Mouse (Mus musculus) kidney, adult 18-20 months (tissue): ENCODE results near the gene Tas1r3.

Experiments
- DNase-seq: peaks from one replicate; pipeline ENCODE4 v3.0.0; 2021

Tas1r3 gene

GRCm38 (mm10) chr4:155886330-155886729, 23.2 kb upstream of the Tas1r3 start:
- no peak for DNase-seq

GRCm38 (mm10) chr4:155883587-155883986, 20.4 kb upstream of the Tas1r3 start:
- no peak for DNase-seq

- DNase-seq = no peak
Observed at GRCm38 (mm10) chr4:155871404-155871803, 8.2 kb upstream of the Tas1r3 start.

- DNase-seq = peak; percentile 96
Observed at GRCm38 (mm10) chr4:155869317-155870033, 6.3 kb upstream of the Tas1r3 start, which contains the start of the genes Cptp and Ints11. TSS of gene Cptp (minus strand) at chr4:155869440. TSS of gene Ints11 (plus strand) at chr4:155869546.

- DNase-seq = peak; percentile 49
Observed at GRCm38 (mm10) chr4:155868614-155869298, 5.6 kb upstream of the Tas1r3 start.

- DNase-seq = no peak
Observed at GRCm38 (mm10) chr4:155861787-155862186, 1.4 kb downstream of the Tas1r3 start.

GRCm38 (mm10) chr4:155859318-155859717, 3.8 kb downstream of the Tas1r3 start:
- no peak for DNase-seq

- no peak for DNase-seq
Observed at GRCm38 (mm10) chr4:155856881-155857280, 6.3 kb downstream of the Tas1r3 start.

GRCm38 (mm10) chr4:155856071-155856470, 7.1 kb downstream of the Tas1r3 start:
- no peak for DNase-seq

- DNase-seq = no peak
Observed at GRCm38 (mm10) chr4:155854991-155855390, 8.2 kb downstream of the Tas1r3 start.

- DNase-seq = no peak
Observed at GRCm38 (mm10) chr4:155853421-155853820, 9.7 kb downstream of the Tas1r3 start.

GRCm38 (mm10) chr4:155851951-155852411, 11.2 kb downstream of the Tas1r3 start:
- peak; percentile 72 for DNase-seq

GRCm38 (mm10) chr4:155851368-155851767, 11.8 kb downstream of the Tas1r3 start:
- DNase-seq = no peak

- DNase-seq = peak; percentile 55
Observed at GRCm38 (mm10) chr4:155849792-155850451, 13.2 kb downstream of the Tas1r3 start.

- DNase-seq = no peak
Observed at GRCm38 (mm10) chr4:155849391-155849790, 13.8 kb downstream of the Tas1r3 start.

GRCm38 (mm10) chr4:155848434-155849095, 14.6 kb downstream of the Tas1r3 start:
- peak; percentile 64 for DNase-seq

GRCm38 (mm10) chr4:155847591-155848352, 15.4 kb downstream of the Tas1r3 start:
- DNase-seq = peak; percentile 65

GRCm38 (mm10) chr4:155846871-155847578, 16.1 kb downstream of the Tas1r3 start, which contains the start of gene Dvl1:
TSS of gene Dvl1 (plus strand) at chr4:155847402.
- peak; percentile 93 for DNase-seq

- peak; percentile 59 for DNase-seq
Observed at GRCm38 (mm10) chr4:155843231-155843630, 19.9 kb downstream of the Tas1r3 start.

GRCm38 (mm10) chr4:155841651-155842270, 21.4 kb downstream of the Tas1r3 start:
- no peak for DNase-seq

GRCm38 (mm10) chr4:155841003-155841454, 22.1 kb downstream of the Tas1r3 start:
- peak; percentile 70 for DNase-seq
